Mouse (Mus musculus): ENCODE results near the gene Gss. TPM values are rescaled to one million over a fixed set of nuclear protein-coding genes. Genes with fewer than 3 reads are reported as not detected.
"Not testable (repeated sequence)": the region's sequence is repeated elsewhere in the genome, so short reads cannot be mapped to it uniquely, and the experiment has no call there.

Gss gene
- total RNA-seq, 2 experiments from 2014 or later = 5.7 to 6.4 TPM

DNA sequence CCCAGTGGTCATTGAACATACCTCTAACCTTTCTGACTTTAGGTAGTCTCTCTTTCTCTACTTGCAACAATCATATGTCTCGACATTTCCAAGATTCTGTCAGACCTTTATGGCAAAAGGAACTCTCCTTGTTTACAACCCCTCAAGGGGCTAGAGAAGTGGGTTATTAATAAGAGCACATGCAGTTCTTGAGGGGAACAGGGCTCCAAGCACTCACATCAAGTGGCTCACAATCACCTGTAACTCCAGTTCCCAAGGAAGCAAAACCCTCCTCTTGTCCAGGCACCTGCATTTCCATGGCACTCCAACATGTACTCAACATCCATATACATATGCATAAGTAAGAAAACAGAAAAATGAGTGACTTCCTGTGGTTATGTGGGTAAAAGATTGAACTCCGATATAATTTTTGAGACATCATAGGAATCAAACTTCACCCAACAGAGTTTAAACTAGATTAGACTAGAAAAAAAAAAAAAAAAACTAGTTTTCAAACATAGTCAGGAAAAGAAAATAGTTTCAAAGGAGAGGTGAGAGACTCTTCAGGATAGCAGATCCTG lies 38.1 kb downstream of the Gss start:
- no peak overlapping the region for H3K27ac ChIP-seq
- no peak for DNase-seq
- intact Hi-C loops (cut with DNase I) = no loop called here
- no peak for TF ChIP-seq CTCF (IDR thresholded peaks at IDR 0.05)
- no peak overlapping the region for H3K4me3 ChIP-seq

DNA sequence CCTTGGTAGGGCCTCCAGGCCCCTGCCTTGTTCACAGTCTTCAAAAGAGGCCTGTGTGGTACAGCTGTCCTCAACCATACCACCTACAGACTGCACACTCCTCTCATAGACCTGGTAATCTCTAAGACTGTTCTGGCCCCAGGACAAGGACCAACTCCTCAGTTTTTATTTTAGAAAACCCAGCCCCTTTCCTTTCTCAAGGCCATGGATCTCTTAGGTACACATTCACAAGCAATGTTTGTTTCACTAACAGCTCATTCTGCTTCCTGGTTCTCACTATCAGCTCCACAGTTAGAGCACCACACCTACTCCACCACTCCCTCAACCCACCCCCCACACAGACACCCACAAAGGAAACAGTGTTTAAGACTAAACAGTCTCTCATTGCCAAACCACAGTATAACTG lies 39.7 kb downstream of the Gss start:
- no peak for TF ChIP-seq CTCF (IDR thresholded peaks at IDR 0.05)
- H3K27ac ChIP-seq = no peak overlapping the region

DNA sequence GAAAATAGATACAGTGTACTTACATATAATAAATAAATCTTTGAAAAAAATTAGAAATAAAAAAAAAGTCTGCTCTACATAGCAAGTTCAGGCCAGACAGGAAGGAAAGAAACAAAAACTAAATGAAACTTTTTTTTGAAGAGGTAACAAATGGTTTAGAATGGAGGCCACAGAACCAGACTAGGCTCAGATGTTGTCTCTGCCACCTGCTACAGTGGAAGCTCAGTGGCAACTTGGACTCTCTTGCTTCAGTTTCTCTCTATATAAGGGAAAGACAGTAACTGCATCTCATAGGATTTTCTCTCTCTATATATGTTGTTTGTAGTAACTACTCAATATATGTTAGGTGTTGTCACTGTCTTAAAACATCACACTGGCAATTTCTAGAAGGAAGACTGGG lies 40.3 kb downstream of the Gss start:
- no peak for DNase-seq
- intact Hi-C loops (cut with DNase I) = no loop called here
- no peak for TF ChIP-seq CTCF (IDR thresholded peaks at IDR 0.05)
- Histone ChIP-seq H3K27ac (no peak overlapping the region), H3K4me3 (no peak overlapping the region)

More for the DNA sequence above, 39.7 kb downstream of the Gss start:
- DNase-seq = no peak
- intact Hi-C loops (cut with DNase I) = no loop called here
- H3K4me3 ChIP-seq = no peak overlapping the region

DNA sequence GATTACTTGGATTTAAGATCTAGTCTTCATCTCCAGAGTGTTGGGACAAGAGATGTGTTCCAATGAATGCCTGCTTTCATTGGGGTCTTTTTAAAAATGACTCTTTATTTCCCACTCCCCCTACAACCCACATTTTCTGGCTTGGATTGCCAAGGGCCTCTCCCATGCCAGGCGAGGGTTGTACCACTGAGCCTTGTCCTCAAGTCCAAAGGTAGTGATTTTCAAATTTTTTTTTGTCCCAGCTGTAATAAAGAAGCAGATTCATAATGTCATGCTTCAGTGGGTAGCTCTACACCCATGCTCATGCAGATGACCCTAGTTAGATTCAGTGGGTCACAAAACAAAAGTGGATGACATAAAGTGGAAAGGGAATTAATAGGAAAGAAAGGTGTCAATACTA lies 45.7 kb downstream of the Gss start:
- intact Hi-C loops (cut with DNase I) = no loop called here
- no peak for TF ChIP-seq CTCF (IDR thresholded peaks at IDR 0.05)
- H3K27ac ChIP-seq = no peak overlapping the region

DNA sequence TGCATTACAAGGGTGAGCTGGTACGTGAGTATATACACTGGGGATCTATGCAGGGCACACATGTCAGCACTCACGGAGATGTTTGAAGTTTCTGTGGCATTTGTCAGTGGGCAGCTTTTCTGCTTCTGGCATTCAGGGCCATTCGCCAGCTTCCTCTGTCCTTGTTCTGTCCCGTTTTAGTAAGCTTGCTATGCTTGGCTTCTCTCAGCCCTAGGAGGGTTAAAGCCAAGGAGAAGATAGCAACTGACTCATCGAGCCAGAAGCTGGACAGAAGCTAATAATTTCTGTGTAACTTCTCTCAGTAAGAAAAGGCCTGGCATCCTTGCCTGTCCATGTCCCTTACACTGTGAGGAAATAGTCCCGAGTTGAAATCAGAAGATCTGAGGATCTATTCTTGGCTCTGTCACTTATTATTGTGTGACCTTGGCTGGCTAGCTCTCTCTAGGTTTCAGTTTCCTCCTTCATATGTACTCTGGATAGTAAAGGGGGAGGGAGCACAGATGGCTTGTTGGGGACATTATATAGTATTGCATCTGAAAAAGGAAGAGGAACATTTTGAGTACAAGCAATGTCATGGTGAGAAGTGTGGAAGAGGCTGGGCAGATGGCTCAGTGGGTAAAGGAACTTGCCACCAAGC lies 51.7 kb downstream of the Gss start:
- no peak for TF ChIP-seq CTCF (IDR thresholded peaks at IDR 0.05)

More for the DNA sequence above, 45.7 kb downstream of the Gss start:
- DNase-seq = no peak
- H3K4me3 ChIP-seq = no peak overlapping the region

DNA sequence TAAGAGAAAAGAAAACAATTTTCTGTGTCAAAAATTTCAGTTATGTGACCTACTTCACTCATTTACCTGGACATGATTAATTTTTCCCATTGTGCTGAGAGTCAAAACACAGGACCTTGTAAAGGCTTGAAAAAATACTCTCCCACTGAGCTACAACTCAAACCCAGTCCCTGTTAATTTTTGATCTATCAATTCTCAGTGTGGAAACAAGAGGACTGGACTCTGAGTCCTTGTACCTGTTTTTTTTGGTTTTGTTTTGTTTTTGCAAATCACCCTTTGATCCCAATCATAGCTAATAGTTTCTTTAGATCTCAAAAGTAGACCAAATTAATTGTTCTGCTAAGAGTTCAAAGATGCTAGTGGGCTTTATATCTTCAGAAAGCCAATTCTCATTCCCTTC lies 52.9 kb downstream of the Gss start:
- TF ChIP-seq CTCF (IDR thresholded peaks at IDR 0.05) = no peak
- intact Hi-C loops (cut with DNase I) = no loop called here
- Histone ChIP-seq H3K27ac (peak overlapping the region; percentile 89), H3K4me3 (no peak overlapping the region)
- DNase-seq = no peak

More for the DNA sequence above, 51.7 kb downstream of the Gss start:
- intact Hi-C loops (cut with DNase I) = no loop called here
- Histone ChIP-seq H3K4me3 (peak overlapping the region; percentile 52), H3K27ac (peak overlapping the region; percentile 89)
- peak; percentile 69 for DNase-seq

DNA sequence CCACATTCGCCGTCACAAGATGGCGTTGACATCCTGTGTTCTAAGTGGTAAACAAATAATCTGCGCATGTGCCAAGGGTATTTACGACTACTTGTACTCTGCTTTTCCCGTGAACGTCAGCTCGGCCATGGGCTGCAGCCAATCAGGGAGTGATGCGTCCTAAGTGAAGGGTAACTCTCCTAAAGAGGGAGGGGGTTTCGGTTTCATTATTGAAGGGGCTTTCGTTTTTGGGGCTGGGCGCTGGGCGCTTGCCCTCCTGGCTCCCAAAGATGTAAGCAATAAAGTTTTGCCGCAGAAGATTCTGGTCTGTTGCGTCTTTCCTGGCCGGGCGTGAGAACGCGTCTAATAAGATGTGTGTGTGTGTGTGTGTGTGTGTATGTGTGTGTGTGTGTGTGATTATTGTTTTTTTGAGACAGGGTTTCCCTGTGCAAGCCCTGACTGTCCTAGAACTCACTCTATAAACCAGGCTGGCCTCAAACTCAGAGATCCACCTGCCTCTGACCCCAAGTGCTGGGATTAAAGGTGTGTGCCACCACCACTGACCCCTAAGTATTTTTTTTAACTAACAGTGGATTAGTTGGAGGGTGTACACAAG lies 54.0 kb downstream of the Gss start:
- intact Hi-C loops (cut with DNase I); DNase-seq; H3K4me3 ChIP-seq: not testable (repeated sequence)
- peak overlapping the region; percentile 54; the same call in 1 of the 2 replicates for H3K27ac ChIP-seq

DNA sequence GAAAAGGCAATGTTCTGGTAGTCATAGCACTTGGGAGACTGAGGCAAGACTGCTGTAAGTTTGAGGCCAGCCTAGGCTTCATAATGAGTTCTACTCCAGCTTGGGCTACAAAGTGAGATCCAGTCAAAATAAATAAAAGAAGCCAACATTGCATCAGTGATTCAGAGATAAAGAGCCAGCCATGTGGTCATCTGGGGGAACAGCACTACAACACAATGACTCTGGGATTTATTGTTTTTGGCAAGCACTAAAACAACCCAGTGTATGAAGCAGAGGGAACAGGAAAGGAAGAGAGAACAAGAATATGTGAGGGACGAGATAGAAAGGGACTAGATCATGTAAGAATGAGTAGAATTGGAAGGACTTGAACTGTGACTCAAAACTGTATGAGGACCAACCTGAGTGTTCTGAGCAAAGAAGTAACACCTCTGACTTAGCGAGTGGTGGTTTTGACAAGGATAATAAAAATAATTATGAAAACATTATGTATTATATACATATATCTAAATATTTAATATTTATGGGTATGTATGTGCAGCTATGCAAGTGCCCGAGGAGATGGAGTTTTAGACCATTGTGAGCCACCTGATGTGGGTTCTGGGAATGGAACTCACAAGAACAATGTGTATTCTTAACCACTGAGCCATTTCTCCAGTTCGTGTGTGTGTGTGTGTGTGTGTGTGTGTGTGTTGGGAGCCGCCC lies 54.7 kb downstream of the Gss start:
- Histone ChIP-seq H3K27ac (peak overlapping the region; percentile 46; the same call in 1 of the 2 replicates), H3K4me3 (no peak overlapping the region)
- DNase-seq = no peak
- no peak for TF ChIP-seq CTCF (IDR thresholded peaks at IDR 0.05)
- intact Hi-C loops (cut with DNase I) = no loop called here

DNA sequence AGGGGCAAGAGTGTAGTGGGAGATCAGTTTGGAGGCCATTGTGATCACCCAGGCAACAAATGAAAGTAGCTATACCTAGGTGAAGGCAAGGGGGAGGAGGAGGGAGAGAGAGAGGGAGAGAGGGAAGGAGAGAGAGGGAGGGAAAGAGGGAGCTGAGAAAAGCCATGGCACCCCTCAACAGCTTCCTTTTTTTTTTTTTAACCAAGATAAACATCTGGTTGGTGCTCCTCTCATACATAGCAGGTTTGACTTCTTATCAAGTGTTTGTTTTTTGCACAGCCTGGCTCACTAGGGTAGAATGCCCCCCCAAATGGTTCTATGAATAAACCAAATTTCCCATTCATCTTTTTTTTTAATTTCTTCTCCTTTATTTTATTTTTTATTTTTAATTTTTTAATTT lies 56.3 kb downstream of the Gss start:
- intact Hi-C loops (cut with DNase I) = no loop called here
- DNase-seq = no peak
- no peak for TF ChIP-seq CTCF (IDR thresholded peaks at IDR 0.05)
- Histone ChIP-seq H3K27ac (no peak overlapping the region), H3K4me3 (no peak overlapping the region)

DNA sequence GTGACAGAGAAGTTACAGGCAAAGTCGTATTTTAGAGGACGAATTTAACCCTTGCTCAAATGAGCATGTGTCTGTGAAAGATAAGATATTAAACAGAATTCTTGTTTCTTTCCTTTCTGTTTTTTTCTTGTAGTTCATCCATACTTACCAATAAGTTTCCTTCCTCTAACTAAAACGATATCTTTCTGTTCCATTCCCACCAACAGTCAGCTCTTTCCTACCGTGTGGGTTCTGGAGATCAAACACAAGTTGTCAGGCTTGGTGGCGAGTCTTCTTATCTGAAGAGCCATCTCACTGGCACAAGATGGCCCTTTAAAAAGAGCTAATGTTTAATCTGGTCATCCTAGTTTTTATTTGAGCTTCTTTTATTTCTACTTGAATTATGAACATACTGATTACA lies 65.2 kb downstream of the Gss start:
- no peak for TF ChIP-seq CTCF (IDR thresholded peaks at IDR 0.05)
- DNase-seq = no peak
- Histone ChIP-seq H3K4me3 (no peak overlapping the region), H3K27ac (no peak overlapping the region)
- intact Hi-C loops (cut with DNase I) = no loop called here

DNA sequence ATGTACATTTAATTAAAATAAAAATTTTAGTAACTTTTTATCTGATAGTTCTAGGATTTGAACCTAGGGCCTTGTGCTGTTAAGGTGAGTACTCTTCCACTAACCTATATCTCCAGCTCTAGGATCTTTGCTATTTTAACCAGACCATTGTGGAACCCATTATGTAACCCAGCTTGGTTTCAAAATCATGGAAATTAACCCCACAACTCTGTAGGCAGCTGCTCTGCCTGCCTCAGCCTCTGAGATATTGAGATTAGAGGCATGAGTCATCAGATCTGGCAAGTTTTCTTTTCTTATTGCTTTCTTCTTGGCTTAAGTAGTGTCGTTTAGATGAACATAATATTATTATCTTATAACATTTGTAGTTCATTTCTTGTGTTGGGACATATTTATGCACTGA lies 68.2 kb downstream of the Gss start:
- H3K4me3 ChIP-seq = no peak overlapping the region
- intact Hi-C loops (cut with DNase I) = no loop called here
- TF ChIP-seq CTCF (IDR thresholded peaks at IDR 0.05) = no peak
- DNase-seq = no peak
- H3K27ac ChIP-seq = no peak overlapping the region

DNA sequence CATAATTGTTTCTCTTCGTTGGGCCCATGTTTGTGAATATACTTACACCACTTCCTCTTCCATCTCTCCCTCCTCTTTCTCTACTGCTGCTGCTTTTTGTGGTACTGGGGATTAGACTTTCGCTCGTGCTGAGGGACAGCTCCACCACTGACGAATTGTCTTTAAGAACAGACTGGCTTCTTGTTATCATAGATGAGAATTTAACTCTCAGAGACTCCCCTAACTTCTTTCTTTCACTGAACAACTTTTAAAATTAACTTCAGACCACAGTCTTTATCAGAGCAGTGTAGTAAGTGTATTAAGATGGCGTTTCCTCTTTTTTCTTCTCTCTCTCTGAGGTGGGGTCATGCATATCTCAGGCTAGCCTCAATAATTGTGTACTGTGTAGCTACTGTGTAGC lies 68.9 kb downstream of the Gss start:
- Histone ChIP-seq H3K27ac (no peak overlapping the region), H3K4me3 (no peak overlapping the region)
- TF ChIP-seq CTCF (IDR thresholded peaks at IDR 0.05) = no peak
- DNase-seq = no peak
- intact Hi-C loops (cut with DNase I) = no loop called here
